Mouse (Mus musculus) cortical plate, adult 2 months (tissue): Measurements from ENCODE around the gene Lmo1. TPM values are rescaled to one million over a fixed set of nuclear protein-coding genes. Genes with fewer than 3 reads are reported as not detected.
A peak's percentile ranks its signal among the peaks of the same experiment; 100 is the strongest.

Source experiments
- H3K27ac ChIP-seq: fragments of 200-500 bp; 2 replicates; pipeline ENCODE4 v1.5.1; 2012; ENCODE audit warnings: low read length, control low read depth, inconsistent platforms; ENCODE audit not compliant: insufficient read depth
- H3K4me1 ChIP-seq: fragments of 200-500 bp; 2 replicates; pipeline ENCODE4 v1.6.1; 2011; ENCODE audit warnings: low read length; ENCODE audit not compliant: control insufficient read depth, insufficient read depth
- H3K4me3 ChIP-seq: fragments of 200-500 bp; 2 replicates; pipeline ENCODE4 v1.5.1; 2011; ENCODE audit warnings: mild to moderate bottlenecking, low read length, control low read depth; ENCODE audit not compliant: insufficient read depth
- CTCF ChIP-seq: fragments of 200-500 bp; IDR thresholded peaks from 2 replicates; pipeline ENCODE4 v1.5.1; 2011; ENCODE audit warnings: mild to moderate bottlenecking, control low read depth, low read length; ENCODE audit not compliant: insufficient read depth; ENCODE audit errors: extremely low read depth
- POLR2A ChIP-seq: fragments of 200-500 bp; IDR thresholded peaks from 2 replicates; pipeline ENCODE4 v1.6.1; 2011; ENCODE audit warnings: mild to moderate bottlenecking, low read length, control low read depth; ENCODE audit not compliant: insufficient read depth; ENCODE audit errors: extremely low read depth
- polyA plus RNA-seq: library from polyadenylated mRNA; depleted of rRNA; stranded (reverse); fragments of >200 nt; gene quantifications from 2 replicates; pipeline ENCODE4 v1.2.3, GENCODE M21; 2012

Gene Lmo1
- polyA plus RNA-seq, 1 experiment = 24.0 TPM

DNA sequence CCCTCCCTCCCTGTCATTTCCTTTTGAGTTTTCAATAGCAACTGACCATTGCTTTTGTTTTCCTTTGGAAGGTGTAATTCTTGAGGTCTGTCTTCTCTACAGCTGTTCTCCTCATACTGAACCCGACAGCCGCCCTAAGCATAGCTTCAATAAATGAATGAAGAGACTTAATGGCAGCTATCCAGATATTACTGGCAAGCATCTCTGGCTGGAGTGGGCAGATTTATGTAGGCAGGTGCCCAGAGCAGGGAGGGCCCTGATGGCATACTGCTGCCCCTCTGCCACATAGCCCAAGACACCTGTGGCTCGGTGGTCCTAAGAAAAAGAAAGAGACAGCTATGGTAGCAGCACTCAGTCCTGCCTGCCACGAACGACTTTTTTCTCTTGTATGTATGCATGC is 21.5 kb downstream of the Lmo1 start:
- H3K4me3 ChIP-seq = no peak overlapping the region
- no peak overlapping the region for H3K27ac ChIP-seq
- no peak for TF ChIP-seq CTCF
- TF ChIP-seq POLR2A = no peak
- H3K4me1 ChIP-seq = 0 out of 2 replicates have a peak, but pooled peaks cover 2% of the 10 kb centered on the region

DNA sequence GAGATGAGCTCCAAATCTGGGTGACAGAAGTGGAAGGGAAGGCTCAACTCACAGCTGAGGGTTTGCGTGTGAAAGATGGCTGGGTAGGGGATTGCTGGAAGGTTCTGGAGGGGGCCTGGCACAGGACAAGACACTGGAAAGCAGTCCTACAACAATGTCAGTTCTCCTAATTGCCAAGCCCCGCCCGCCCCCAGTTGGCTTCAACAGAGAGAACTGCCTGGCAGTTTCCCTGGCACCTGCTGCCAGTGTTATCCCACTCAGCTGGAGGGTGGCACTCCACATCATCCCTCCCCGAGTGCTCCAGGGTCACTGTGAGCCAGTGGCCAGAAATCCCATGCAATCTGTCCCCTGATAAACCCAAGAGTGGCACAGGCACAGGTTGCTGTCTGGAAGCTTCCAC is 23.9 kb downstream of the Lmo1 start:
- H3K4me3 ChIP-seq = no peak overlapping the region
- TF ChIP-seq POLR2A = no peak
- TF ChIP-seq CTCF = no peak
- H3K4me1 ChIP-seq = 0 out of 2 replicates have a peak, but pooled peaks cover 2% of the 10 kb centered on the region
- H3K27ac ChIP-seq = no peak overlapping the region

DNA sequence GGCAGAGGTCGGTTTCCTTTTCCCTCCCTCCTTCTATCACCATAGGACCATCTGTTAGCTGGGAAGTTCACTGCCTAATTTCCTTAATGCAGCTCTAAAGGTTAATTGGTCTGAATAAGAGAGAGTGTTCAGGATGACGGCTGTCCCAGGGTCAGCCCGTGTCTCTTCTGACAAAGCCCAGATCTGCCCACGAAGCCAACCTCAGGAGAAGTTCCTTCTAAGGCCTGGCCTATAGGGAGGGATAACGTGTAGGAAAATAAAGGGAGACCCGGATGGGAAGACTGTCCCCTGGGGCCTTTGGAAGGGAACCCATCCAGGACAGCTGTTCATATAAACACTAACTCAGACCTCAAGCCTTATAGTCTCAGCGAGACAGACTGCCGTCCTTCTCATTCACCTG is 29.8 kb downstream of the Lmo1 start:
- H3K4me1 ChIP-seq = no peaks in the 10 kb centered on the region
- H3K4me3 ChIP-seq = no peak overlapping the region
- TF ChIP-seq POLR2A (no peak), CTCF (no peak)
- H3K27ac ChIP-seq = no peak overlapping the region

DNA sequence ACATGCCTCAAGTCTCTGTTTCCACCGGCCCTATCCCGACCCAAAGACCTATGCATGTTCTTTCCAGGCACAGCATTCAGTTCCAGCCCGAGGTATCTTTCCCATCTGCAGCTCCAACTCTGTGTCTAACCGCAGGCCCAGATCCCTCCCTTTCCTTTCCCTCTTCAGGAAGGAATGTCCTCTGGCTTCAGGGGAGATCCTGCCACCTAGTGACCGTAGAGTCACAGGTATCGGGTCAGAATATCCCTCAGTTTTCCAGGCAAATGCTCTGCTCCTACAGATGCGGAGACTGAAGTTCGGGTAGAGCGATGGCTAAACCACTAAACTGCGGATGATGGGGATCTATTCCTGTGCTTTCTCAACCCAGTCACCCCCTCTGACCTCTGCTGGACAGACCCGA is 30.3 kb downstream of the Lmo1 start:
- TF ChIP-seq POLR2A (no peak), CTCF (no peak)
- Histone ChIP-seq H3K4me3 (no peak overlapping the region), H3K4me1 (no peaks in the 10 kb centered on the region), H3K27ac (no peak overlapping the region)

DNA sequence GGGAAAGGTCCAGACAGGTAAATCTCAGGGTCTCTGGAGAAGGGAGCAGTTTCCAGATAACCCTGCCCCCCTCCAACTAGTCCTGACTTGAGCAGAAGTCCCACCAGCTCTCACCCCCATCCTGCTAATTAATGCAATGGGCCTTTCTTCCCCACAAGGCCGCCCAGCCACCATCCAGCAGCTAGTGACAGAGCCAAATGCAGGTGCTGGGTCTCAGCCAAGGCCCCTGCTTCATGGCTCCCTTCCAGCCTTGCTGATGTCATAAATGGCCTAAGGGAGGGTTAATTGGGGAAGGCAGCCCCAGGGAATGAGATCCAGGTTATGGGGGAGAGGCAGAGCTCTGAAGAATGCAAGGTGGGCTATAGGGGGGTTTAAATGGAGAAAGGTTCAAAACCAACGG is 32.4 kb downstream of the Lmo1 start:
- Histone ChIP-seq H3K27ac (no peak overlapping the region), H3K4me3 (no peak overlapping the region), H3K4me1 (no peaks in the 10 kb centered on the region)
- TF ChIP-seq POLR2A (no peak), CTCF (no peak)

DNA sequence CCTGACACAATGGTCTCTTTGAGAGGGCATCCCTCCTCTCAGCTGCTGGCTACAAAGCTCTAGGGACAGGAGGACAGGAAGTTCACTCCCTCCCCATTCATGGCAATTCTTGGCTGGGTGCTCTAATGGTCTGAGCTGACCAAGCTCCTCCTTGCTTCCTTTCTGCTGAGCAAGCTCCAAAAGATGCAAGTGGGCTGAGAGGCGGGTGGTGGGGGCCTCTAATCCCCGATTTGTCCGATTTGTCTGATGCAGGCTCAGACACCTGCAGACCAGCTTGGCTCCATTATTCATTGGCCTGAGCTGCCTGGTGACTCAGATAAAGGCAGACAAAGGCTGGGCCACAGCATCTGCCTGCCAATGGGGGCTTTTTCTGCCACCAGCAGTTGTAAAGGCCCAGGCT is 33.3 kb downstream of the Lmo1 start:
- TF ChIP-seq POLR2A = no peak
- TF ChIP-seq CTCF = no peak
- Histone ChIP-seq H3K4me3 (no peak overlapping the region), H3K27ac (no peak overlapping the region), H3K4me1 (no peaks in the 10 kb centered on the region)

DNA sequence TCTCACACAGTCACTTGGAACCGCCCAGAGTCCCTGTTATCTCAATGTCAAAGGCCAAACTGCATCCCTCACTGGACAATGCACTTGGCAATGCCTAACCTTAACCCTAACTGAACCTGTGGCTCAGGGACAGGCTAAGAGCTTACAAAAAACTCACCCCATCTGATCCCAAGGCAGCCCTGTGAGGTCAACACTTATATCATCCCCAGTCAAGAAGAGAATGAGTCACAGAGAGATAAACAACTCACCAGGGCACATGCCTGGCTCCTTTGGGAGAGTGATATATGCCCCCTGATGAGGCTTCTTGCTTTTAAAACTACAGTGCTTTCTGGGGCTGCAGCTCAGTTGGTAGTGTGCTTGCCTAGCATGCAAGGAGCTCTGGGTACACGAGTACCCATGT is 34.0 kb downstream of the Lmo1 start:
- Histone ChIP-seq H3K4me3 (no peak overlapping the region), H3K27ac (no peak overlapping the region), H3K4me1 (no peaks in the 10 kb centered on the region)
- TF ChIP-seq POLR2A (no peak), CTCF (no peak)

DNA sequence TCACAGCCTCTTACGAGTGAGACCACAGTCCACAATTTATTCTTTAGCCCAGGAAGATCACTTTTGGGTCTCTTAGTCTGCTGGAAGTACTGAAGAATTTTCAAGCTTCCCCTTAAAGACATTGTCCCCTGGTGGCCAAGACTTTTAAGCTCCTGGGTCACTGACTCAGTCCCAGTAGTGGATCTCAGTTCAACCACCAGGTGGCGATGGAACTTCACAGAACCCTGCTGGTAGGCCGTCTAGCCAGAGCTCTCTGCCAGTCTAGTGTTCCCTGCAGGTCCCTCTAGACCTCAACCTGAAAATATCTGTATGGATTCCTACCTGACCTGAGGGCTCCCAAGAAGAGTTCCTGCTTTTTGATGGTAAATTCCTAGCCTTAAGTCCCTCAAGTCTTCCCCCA is 35.6 kb downstream of the Lmo1 start:
- no peak overlapping the region for H3K4me3 ChIP-seq
- H3K27ac ChIP-seq = no peak overlapping the region
- TF ChIP-seq CTCF (peak; percentile 96), POLR2A (no peak)
- H3K4me1 ChIP-seq = no peaks in the 10 kb centered on the region

DNA sequence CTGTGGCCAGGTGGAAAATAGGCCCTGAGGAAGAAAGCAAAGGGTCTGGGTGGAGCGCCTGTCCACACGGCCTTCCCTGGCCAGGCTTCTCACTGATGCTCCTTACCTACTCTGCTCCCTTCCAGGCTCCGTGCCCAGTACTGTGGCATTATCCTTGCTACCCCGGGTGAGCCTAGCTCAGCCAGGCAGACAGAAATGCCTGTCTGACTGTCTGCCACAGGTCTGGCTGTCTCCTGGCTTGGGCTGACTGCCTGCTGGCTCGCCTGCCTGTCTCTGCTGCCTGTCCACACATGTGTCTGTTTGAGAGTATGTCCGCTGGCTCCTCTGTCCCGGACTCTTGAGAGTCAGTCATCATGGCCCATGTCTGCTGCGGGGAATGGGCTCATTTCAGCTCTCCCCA is 37.6 kb downstream of the Lmo1 start:
- no peak for TF ChIP-seq POLR2A
- no peak for TF ChIP-seq CTCF
- H3K4me1 ChIP-seq = no peaks in the 10 kb centered on the region
- no peak overlapping the region for H3K27ac ChIP-seq
- no peak overlapping the region for H3K4me3 ChIP-seq

DNA sequence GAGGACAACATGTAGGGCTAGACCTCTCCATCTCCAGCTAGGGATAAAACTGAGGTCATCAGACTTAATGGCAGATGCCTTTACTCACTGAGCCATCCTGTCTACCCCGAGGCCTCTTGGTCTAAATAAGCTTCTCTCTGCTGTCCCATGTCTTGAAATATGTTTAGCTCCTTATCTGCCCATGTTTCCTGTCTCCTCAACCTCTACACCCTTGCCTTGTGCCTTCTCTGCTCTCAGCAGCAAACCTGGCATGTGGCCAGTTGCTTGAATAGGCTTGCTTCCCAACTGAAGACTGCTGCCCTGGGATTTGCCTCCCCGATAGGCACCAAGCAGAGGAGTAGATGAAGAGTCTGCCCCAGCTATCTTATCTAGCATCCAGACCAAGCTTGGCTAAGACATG is 43.4 kb downstream of the Lmo1 start:
- TF ChIP-seq CTCF (no peak), POLR2A (no peak)
- H3K27ac ChIP-seq = no peak overlapping the region
- no peak overlapping the region for H3K4me3 ChIP-seq
- H3K4me1 ChIP-seq = no peaks in the 10 kb centered on the region
